Mouse (Mus musculus) urinary bladder, postnatal 25 days (tissue): ENCODE measurements around the gene Klrc2.
"Not testable (repeated sequence)": the region's sequence is repeated elsewhere in the genome, so short reads cannot be mapped to it uniquely, and the experiment has no call there.

Experiments used
- DNase-seq: peaks from one replicate; pipeline ENCODE4 v3.0.0; 2022; ENCODE audit warnings: low spot score

Gene Klrc2

DNA sequence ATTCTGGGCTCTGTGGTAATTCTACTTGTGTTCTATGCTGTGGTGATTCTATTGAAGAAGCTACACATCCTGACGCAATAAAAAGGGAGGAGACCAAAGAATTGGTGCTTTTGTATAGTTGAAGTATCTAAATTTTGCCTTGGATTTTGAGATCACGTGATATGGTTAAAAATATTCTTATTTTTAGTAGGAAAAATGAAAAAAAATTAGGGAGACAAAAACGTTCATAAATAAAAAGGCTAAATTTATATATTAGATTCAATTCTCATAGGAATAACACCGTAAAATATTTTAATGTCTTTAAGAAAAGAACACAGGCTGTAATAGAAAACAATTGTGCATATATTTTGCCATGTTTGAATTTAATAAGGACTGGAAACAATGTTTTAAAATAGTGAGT lies at the start of gene Klrc2:
Gene Klrc2 (minus strand): TSS at position 101 of the 400 bp plus-strand sequence.
- not testable (repeated sequence) for DNase-seq

GRCm38 (mm10) chr6:129691436-129691835 lies 30.9 kb upstream of the Klrc2 start:
- not testable (repeated sequence) for DNase-seq

DNA sequence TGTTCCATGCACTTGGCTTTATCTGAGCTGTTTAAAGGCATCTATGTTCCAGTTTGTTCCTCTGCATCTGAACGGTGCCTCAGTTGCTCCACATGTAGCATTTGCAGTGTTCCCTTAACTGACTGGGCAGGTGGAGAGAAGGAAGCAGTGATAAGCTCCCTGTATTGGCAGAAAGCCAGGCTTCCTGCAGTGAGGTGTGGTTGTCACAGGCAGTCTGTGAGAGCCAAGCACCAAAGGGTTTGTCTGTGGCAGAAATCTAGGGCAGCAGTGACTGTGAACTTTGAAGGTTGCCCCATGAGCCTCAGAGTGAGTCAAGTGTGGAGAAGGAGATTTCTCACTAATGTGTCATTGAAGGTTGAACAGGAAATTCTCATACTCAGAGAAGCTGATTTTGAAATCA lies 19.9 kb upstream of the Klrc2 start:
- DNase-seq: no peak

DNA sequence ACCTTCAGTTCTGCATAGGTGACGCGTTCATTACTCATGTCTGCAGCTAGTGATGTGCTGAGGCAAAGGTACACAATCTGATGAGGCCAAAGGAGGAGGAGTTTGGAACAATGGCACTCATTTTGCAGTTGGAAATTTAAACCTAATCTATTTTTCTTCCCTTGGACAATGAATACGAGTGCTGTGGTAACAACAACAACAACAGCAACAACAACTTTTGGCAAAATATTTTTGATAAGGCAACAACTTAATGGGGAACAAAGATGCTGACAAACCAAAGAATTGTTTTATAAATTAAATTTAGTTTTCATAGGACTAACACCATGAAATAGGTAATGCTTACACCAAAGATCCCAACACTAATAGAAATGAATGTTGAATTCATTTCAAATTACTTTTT lies 18.4 kb upstream of the Klrc2 start, which contains the start of gene Klrc1:
Gene Klrc1 (minus strand): TSS at position 101 of the 400 bp plus-strand sequence.
- no peak for DNase-seq

DNA sequence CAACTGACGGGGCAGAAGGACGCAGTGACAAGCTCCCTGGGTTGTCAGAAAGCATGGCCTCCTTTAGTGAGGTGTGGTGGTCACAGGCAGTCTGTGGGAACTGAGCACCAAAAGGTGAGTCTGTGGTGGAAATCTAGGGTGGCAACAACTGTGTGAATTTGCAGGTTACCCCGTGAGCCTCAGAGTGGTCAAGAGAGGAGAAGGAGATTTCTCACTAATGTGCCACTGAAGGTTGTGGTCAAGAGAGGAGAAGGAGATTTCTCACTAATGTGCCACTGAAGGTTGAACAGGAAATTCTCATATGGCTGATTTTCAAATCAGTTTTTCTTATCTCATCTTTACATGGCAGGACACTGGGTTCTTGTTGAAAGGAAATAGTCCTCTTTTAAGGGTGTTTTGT lies 812 bp upstream of the Klrc2 start:
- not testable (repeated sequence) for DNase-seq

DNA sequence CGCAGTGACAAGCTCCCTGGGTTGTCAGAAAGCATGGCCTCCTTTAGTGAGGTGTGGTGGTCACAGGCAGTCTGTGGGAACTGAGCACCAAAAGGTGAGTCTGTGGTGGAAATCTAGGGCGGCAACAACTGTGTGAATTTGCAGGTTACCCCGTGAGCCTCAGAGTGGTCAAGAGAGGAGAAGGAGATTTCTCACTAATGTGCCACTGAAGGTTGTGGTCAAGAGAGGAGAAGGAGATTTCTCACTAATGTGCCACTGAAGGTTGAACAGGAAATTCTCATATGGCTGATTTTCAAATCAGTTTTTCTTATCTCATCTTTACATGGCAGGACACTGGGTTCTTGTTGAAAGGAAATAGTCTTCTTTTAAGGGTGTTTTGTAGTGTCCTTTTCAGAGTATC lies 16.4 kb downstream of the Klrc2 start:
- DNase-seq: not testable (repeated sequence)

DNA sequence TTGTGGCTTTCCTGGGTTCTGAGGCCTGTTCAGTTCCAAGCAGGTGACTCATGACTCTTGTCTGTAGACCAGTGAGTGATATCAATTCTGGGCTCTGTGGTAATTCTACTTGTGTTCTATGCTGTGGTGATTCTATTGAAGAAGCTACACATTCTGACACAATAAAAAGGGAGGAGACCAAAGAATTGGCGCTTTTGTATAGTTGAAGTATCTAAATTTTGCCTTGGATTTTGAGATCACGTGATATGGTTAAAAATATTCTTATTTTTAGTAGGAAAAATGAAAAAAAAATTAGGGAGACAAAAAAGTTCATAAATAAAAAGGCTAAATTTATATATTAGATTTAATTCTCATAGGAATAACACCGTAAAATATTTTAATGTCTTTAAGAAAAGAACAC lies 17.3 kb downstream of the Klrc2 start, which contains the start of gene Klrc3:
Gene Klrc3 (minus strand): TSS at position 101 of the 400 bp plus-strand sequence.
- DNase-seq: not testable (repeated sequence)

GRCm38 (mm10) chr6:129631046-129631445 lies 29.4 kb downstream of the Klrc2 start:
- DNase-seq: not testable (repeated sequence)

DNA sequence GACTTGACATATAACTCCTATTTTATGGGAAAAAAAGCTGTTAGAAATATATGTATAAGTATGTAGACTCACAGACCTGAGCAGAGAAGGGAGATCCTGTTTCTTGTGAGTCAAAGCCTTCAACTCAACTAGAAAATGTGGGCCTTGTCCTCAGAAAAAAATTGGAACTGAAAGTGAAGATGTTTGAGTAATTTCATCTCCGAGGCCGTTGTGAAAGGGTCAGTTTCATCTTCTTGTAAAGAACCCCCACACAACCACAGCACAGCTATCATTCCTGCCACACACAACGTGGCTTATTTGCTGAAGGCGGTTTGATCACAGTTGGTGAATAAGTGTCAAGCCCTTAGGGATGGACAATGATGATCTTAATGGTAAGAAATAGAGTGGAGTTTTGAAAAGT lies 36.8 kb downstream of the Klrc2 start, which contains the start of gene Klrk1:
Gene Klrk1 (minus strand): TSS at position 130 of the 400 bp plus-strand sequence.
- no peak for DNase-seq

GRCm38 (mm10) chr6:129608372-129608771 lies 52.1 kb downstream of the Klrc2 start:
- DNase-seq: no peak
